Mouse (Mus musculus) macrophage (primary cell): ENCODE results near the gene Phyhipl. TPM values are rescaled to one million over a fixed set of nuclear protein-coding genes. Genes with fewer than 3 reads are reported as not detected.

Source experiments
- H3K27ac ChIP-seq: fragments of 350-480 bp; formaldehyde crosslinking; 2 replicates; pipeline ENCODE4 v1.9.0; 2021
- H3K36me3 ChIP-seq: fragments of 350-480 bp; formaldehyde crosslinking; 2 replicates; pipeline ENCODE4 v1.9.0; 2021; ENCODE audit errors: inconsistent target
- H3K4me3 ChIP-seq: fragments of 350-480 bp; formaldehyde crosslinking; 2 replicates; pipeline ENCODE4 v1.9.0; 2021; ENCODE audit errors: inconsistent target
- H3K79me2 ChIP-seq: fragments of 350-480 bp; formaldehyde crosslinking; 2 replicates; pipeline ENCODE4 v1.9.0; 2021; ENCODE audit errors: inconsistent target
- WGBS: methylation state at CpG from one replicate; pipeline ENCODE4 v1.1.7; 2026; ENCODE audit warnings: inconsistent platforms; ENCODE audit not compliant: missing documents; 5-methylcytosine and 5-hydroxymethylcytosine counted together
- polyA plus RNA-seq: library from polyadenylated mRNA; stranded (reverse); fragments of 250-400 nt; gene quantifications from 3 replicates; pipeline ENCODE4 v1.2.4, GENCODE M21; 2018; ENCODE audit warnings: inconsistent platforms

The Phyhipl gene
- polyA plus RNA-seq, 1 experiment from 2014 or later, result not detected

- WGBS, result 4% methylated on average over 46 of the region's 48 CpGs
- Histone ChIP-seq H3K27ac (no peak overlapping the region), H3K4me3 (no peak overlapping the region), H3K79me2 (no peaks in the 10 kb centered on the region), H3K36me3 (no peaks in the 10 kb centered on the region)
Observed at GRCm38 (mm10) chr10:70598516-70599125, 57.1 kb downstream of the Phyhipl start.

- WGBS, result 24% methylated on average over 10 of the region's 10 CpGs
- Histone ChIP-seq H3K4me3 (no peak overlapping the region), H3K79me2 (no peaks in the 10 kb centered on the region)
Observed at GRCm38 (mm10) chr10:70598081-70598515, 57.7 kb downstream of the Phyhipl start.

GRCm38 (mm10) chr10:70594007-70594406 is 61.8 kb downstream of the Phyhipl start:
- H3K27ac ChIP-seq, result no peak overlapping the region
- no peaks in the 10 kb centered on the region for H3K79me2 ChIP-seq
- H3K4me3 ChIP-seq, result no peak overlapping the region
- 58% methylated on average over 1 of the region's 1 CpGs for WGBS
- H3K36me3 ChIP-seq, result no peaks in the 10 kb centered on the region

More at GRCm38 (mm10) chr10:70598081-70598515, 57.7 kb downstream of the Phyhipl start:
- no peaks in the 10 kb centered on the region for H3K36me3 ChIP-seq
- H3K27ac ChIP-seq, result no peak overlapping the region

GRCm38 (mm10) chr10:70586876-70587405 is 68.8 kb downstream of the Phyhipl start:
- no peaks in the 10 kb centered on the region for H3K36me3 ChIP-seq
- H3K79me2 ChIP-seq, result no peaks in the 10 kb centered on the region
- WGBS, result 77% methylated on average over 3 of the region's 3 CpGs
- no peak overlapping the region for H3K27ac ChIP-seq
- H3K4me3 ChIP-seq, result no peak overlapping the region

GRCm38 (mm10) chr10:70584171-70584570 is 71.6 kb downstream of the Phyhipl start:
- H3K79me2 ChIP-seq, result no peaks in the 10 kb centered on the region
- no peak overlapping the region for H3K27ac ChIP-seq
- 100% methylated on average over 1 of the region's 1 CpGs for WGBS
- no peaks in the 10 kb centered on the region for H3K36me3 ChIP-seq
- no peak overlapping the region for H3K4me3 ChIP-seq

- WGBS, result 73% methylated on average over 7 of the region's 7 CpGs
- H3K79me2 ChIP-seq, result no peaks in the 10 kb centered on the region
- H3K27ac ChIP-seq, result no peak overlapping the region
- no peaks in the 10 kb centered on the region for H3K36me3 ChIP-seq
- no peak overlapping the region for H3K4me3 ChIP-seq
Observed at GRCm38 (mm10) chr10:70581556-70582211, 74.1 kb downstream of the Phyhipl start.

- no peaks in the 10 kb centered on the region for H3K79me2 ChIP-seq
Observed at GRCm38 (mm10) chr10:70563636-70564035, 92.1 kb downstream of the Phyhipl start.

GRCm38 (mm10) chr10:70552531-70552930 is 103.2 kb downstream of the Phyhipl start:
- 94% methylated on average over 2 of the region's 3 CpGs for WGBS
- no peaks in the 10 kb centered on the region for H3K79me2 ChIP-seq

More at GRCm38 (mm10) chr10:70563636-70564035, 92.1 kb downstream of the Phyhipl start:
- H3K27ac ChIP-seq, result no peak overlapping the region
- no peaks in the 10 kb centered on the region for H3K36me3 ChIP-seq
- 23% methylated on average over 3 of the region's 3 CpGs for WGBS
- H3K4me3 ChIP-seq, result no peak overlapping the region

GRCm38 (mm10) chr10:70542857-70543256 is 112.9 kb downstream of the Phyhipl start:
- H3K4me3 ChIP-seq, result no peak overlapping the region
- no peak overlapping the region for H3K27ac ChIP-seq
- no peaks in the 10 kb centered on the region for H3K36me3 ChIP-seq
- H3K79me2 ChIP-seq, result no peaks in the 10 kb centered on the region
- WGBS, result 82% methylated on average over 6 of the region's 6 CpGs

More at GRCm38 (mm10) chr10:70552531-70552930, 103.2 kb downstream of the Phyhipl start:
- Histone ChIP-seq H3K4me3 (no peak overlapping the region), H3K36me3 (no peaks in the 10 kb centered on the region), H3K27ac (no peak overlapping the region)

GRCm38 (mm10) chr10:70540456-70541195 is 115.1 kb downstream of the Phyhipl start:
- no peaks in the 10 kb centered on the region for H3K79me2 ChIP-seq
- H3K4me3 ChIP-seq, result no peak overlapping the region
- 77% methylated on average over 9 of the region's 9 CpGs for WGBS
- no peak overlapping the region for H3K27ac ChIP-seq
- no peaks in the 10 kb centered on the region for H3K36me3 ChIP-seq

- WGBS, result 90% methylated on average over 9 of the region's 9 CpGs
- H3K27ac ChIP-seq, result no peak overlapping the region
- H3K4me3 ChIP-seq, result no peak overlapping the region
- H3K79me2 ChIP-seq, result no peaks in the 10 kb centered on the region
- H3K36me3 ChIP-seq, result no peaks in the 10 kb centered on the region
Observed at GRCm38 (mm10) chr10:70539251-70539650, 116.5 kb downstream of the Phyhipl start.

- Histone ChIP-seq H3K36me3 (no peaks in the 10 kb centered on the region), H3K27ac (no peak overlapping the region), H3K79me2 (no peaks in the 10 kb centered on the region), H3K4me3 (no peak overlapping the region)
- 92% methylated on average over 10 of the region's 10 CpGs for WGBS
Observed at GRCm38 (mm10) chr10:70537694-70538093, 118.1 kb downstream of the Phyhipl start.

- WGBS, result 89% methylated on average over 11 of the region's 12 CpGs
- H3K4me3 ChIP-seq, result no peak overlapping the region
- H3K36me3 ChIP-seq, result no peaks in the 10 kb centered on the region
- H3K27ac ChIP-seq, result no peak overlapping the region
- no peaks in the 10 kb centered on the region for H3K79me2 ChIP-seq
Observed at GRCm38 (mm10) chr10:70535401-70535800, 120.4 kb downstream of the Phyhipl start.

- Histone ChIP-seq H3K79me2 (no peaks in the 10 kb centered on the region), H3K27ac (no peak overlapping the region), H3K36me3 (no peaks in the 10 kb centered on the region), H3K4me3 (no peak overlapping the region)
- WGBS, result 89% methylated on average over 10 of the region's 10 CpGs
Observed at GRCm38 (mm10) chr10:70534571-70534970, 121.2 kb downstream of the Phyhipl start.

- Histone ChIP-seq H3K4me3 (no peak overlapping the region), H3K27ac (no peak overlapping the region), H3K79me2 (no peaks in the 10 kb centered on the region), H3K36me3 (no peaks in the 10 kb centered on the region)
- 86% methylated on average over 10 of the region's 12 CpGs for WGBS
Observed at GRCm38 (mm10) chr10:70533986-70534385, 121.8 kb downstream of the Phyhipl start.
